Mouse (Mus musculus) neutrophil, adult 5-6 weeks (primary cell): ENCODE data around the gene Gm8159. TPM values are rescaled to one million over a fixed set of nuclear protein-coding genes. Genes with fewer than 3 reads are reported as not detected.
"Not testable (repeated sequence)": the region's sequence is repeated elsewhere in the genome, so short reads cannot be mapped to it uniquely, and the experiment has no call there.

ENCODE experiments used
- ATAC-seq: fragments of 151-379, 151-347 bp; 2 replicates; pipeline ENCODE4 v1.8.0; 2017; ENCODE audit warnings: mild to moderate bottlenecking, moderate TSS enrichment; ENCODE audit not compliant: insufficient number of reproducible peaks, poor library complexity, low FRiP score, severe bottlenecking; ENCODE audit errors: extremely low read depth
- total RNA-seq: library from RNA; stranded (forward); fragments of 200-1000 nt; gene quantifications from 2 replicates; pipeline ENCODE4 v1.2.3, GENCODE M21; 2017

Gm8159 gene
- not detected in 2 replicates for total RNA-seq

GRCm38 (mm10) chr14:4632052-4632451, at the start of gene Gm8159:
Gene Gm8159 (plus strand): TSS chr14:4632352.
- ATAC-seq, result not testable (repeated sequence)

DNA sequence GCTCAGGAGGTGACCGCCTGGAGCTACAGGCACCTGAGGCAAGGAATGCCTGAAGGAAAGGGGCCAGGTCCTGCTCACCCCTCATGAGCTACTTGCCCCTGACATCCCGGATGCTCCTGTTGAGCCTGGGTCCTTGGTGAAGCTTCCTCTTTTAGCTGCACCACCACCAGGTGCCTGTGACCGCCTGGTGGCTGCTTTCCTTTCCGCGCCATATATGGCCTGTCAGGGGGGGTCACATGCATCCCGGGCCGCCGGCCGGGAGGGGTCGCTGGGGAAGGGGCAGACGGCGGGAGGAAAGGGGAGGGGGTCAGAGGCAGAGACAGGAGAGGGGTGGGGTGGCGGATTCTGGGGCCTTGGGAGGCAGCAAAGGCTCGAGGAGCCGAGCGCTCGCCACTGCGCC, 17.2 kb downstream of the Gm8159 start:
- not testable (repeated sequence) for ATAC-seq

GRCm38 (mm10) chr14:4650324-4650723, 18.2 kb downstream of the Gm8159 start:
- not testable (repeated sequence) for ATAC-seq

- not testable (repeated sequence) for ATAC-seq
Observed at GRCm38 (mm10) chr14:4663892-4664291, 31.7 kb downstream of the Gm8159 start, which contains the start of gene Gm3239. Gene Gm3239 (plus strand): TSS chr14:4664192.

Other genes starting within 250 kb of the Gm8159 start
- not detected in 2 replicates for gene Gm3159, start 234.8 kb upstream of the Gm8159 start, total RNA-seq
- gene Gm3164, start 216.9 kb upstream of the Gm8159 start, total RNA-seq, result 0.47 TPM in 1 of 2 replicates, not detected in the other
- 1.2 TPM in 1 of 2 replicates, not detected in the other for gene Gm3173, start 201.4 kb upstream of the Gm8159 start, total RNA-seq
- gene Gm3182, start 150.6 kb upstream of the Gm8159 start, total RNA-seq, result 0.58 TPM in 1 of 2 replicates, not detected in the other
- not detected in 2 replicates for gene Gm3047, start 76.9 kb upstream of the Gm8159 start, total RNA-seq
- gene Gm3239, start 31.8 kb downstream of the Gm8159 start, total RNA-seq, result not detected in 2 replicates
- not detected in 2 replicates for gene Gm7876, start 76.9 kb downstream of the Gm8159 start, total RNA-seq
- not detected in 2 replicates for gene Gm3252, start 94.4 kb downstream of the Gm8159 start, total RNA-seq
- not detected in 2 replicates for gene Gm9602, start 144.0 kb downstream of the Gm8159 start, total RNA-seq
- not detected in 2 replicates for gene Gm3269, start 205.8 kb downstream of the Gm8159 start, total RNA-seq
- not detected in 2 replicates for gene Gm3264, start 223.2 kb downstream of the Gm8159 start, total RNA-seq